Mouse (Mus musculus) G1E (cell line): ENCODE results near the gene Spg7. TPM values are rescaled to one million over a fixed set of nuclear protein-coding genes. Genes with fewer than 3 reads are reported as not detected.

Experiments used
- ATAC-seq: 2 replicates; pipeline ENCODE4 v1.8.0; 2016; ENCODE audit warnings: mild to moderate bottlenecking; ENCODE audit not compliant: insufficient number of reproducible peaks, poor library complexity, low FRiP score, severe bottlenecking; ENCODE audit errors: extremely low read depth
- DNase-seq: peaks from one replicate; pipeline ENCODE4 v3.0.0; 2012; ENCODE audit warnings: low spot score
- H3K27me3 ChIP-seq: 2 replicates; pipeline ENCODE4 v1.6.1; 2012; ENCODE audit warnings: mild to moderate bottlenecking, low read length, inconsistent platforms; ENCODE audit not compliant: insufficient read depth
- H3K36me3 ChIP-seq: replicated peaks from 2 replicates; pipeline ENCODE3; 2012; ENCODE audit warnings: mild to moderate bottlenecking, inconsistent platforms
- H3K4me1 ChIP-seq: 2 replicates; pipeline ENCODE4 v1.6.1; 2012; ENCODE audit warnings: low read depth, low read length, inconsistent platforms, mixed read lengths; ENCODE audit not compliant: insufficient read depth
- H3K4me3 ChIP-seq: 2 replicates; pipeline ENCODE4 v1.5.1; 2012; ENCODE audit warnings: low read depth, mild to moderate bottlenecking, inconsistent platforms, low read length, moderate library complexity, mixed read lengths
- H3K9me3 ChIP-seq: replicated peaks from 2 replicates; pipeline ENCODE4 v1.6.1; 2012; ENCODE audit warnings: inconsistent platforms
- CTCF ChIP-seq: IDR thresholded peaks from 2 replicates; pipeline ENCODE4 v1.5.1; 2012; ENCODE audit warnings: low read depth, low read length, inconsistent platforms, mixed read lengths
- GATA1 ChIP-seq: IDR thresholded peaks from 2 replicates; pipeline ENCODE4 v1.6.1; 2012; ENCODE audit warnings: borderline replicate concordance, low read length, inconsistent platforms, mixed read lengths
- GATA2 ChIP-seq: IDR thresholded peaks from 2 replicates; pipeline ENCODE4 v1.6.1; 2012; ENCODE audit warnings: low read depth, low read length, inconsistent platforms, borderline replicate concordance
- POLR2AphosphoS5 ChIP-seq: IDR thresholded peaks from 2 replicates; pipeline ENCODE4 v1.6.1; 2012; ENCODE audit warnings: low read depth, low read length, inconsistent platforms; ENCODE audit not compliant: insufficient replicate concordance
- TAL1 ChIP-seq: conservative IDR thresholded peaks from 2 replicates; pipeline ENCODE4 v1.6.1; 2012; ENCODE audit warnings: low read depth, low read length, inconsistent platforms, mixed read lengths
- polyA plus RNA-seq: library from polyadenylated mRNA; stranded (reverse); fragments of >175 nt; gene quantifications from 2 replicates; pipeline ENCODE4 v1.2.3, GENCODE M21; 2012
- total RNA-seq, 2 experiments: library from RNA; stranded (forward) in 1 of 2; stranded (reverse) in 1 of 2; fragments of 200-1000 nt in 1 of 2; fragments of >200 nt in 1 of 2; fragmentation: Nextera tagmentation in 1 of 2; gene quantifications; 2 replicates each; pipeline ENCODE4 v1.2.3; 2014 to 2017

Gene Spg7
- total and polyA plus RNA-seq, 3 experiments = 11.7 to 40.2 (median 20.9) TPM

GRCm38 (mm10) chr8:123134149-123134713 lies 71.5 kb downstream of the Spg7 start:
- Histone ChIP-seq H3K27me3 (peaks cover 11% of the 10 kb centered on the region), H3K36me3 (peaks cover 21% of the 10 kb centered on the region), H3K9me3 (peaks cover 3% of the 10 kb centered on the region), H3K4me3 (no peak overlapping the region), H3K4me1 (peaks cover 4% of the 10 kb centered on the region; the same call in 1 of the 2 replicates)
- DNase-seq (no peak), ATAC-seq (no peak)
- no peak for TF ChIP-seq CTCF
- TF ChIP-seq TAL1 = no peak
- no peak for TF ChIP-seq GATA2
- TF ChIP-seq GATA1 = no peak
- no peak for TF ChIP-seq POLR2AphosphoS5

- Histone ChIP-seq H3K4me1 (peaks cover 4% of the 10 kb centered on the region; the same call in 1 of the 2 replicates), H3K27me3 (peaks cover 17% of the 10 kb centered on the region), H3K9me3 (peaks cover 10% of the 10 kb centered on the region), H3K36me3 (peaks cover 10% of the 10 kb centered on the region), H3K4me3 (no peak overlapping the region)
- DNase-seq (no peak), ATAC-seq (no peak)
- TF ChIP-seq GATA2 = no peak
Observed at GRCm38 (mm10) chr8:123135406-123135805, 72.7 kb downstream of the Spg7 start.

- H3K9me3 ChIP-seq = peaks cover 10% of the 10 kb centered on the region
- no peak for DNase-seq
- TF ChIP-seq TAL1 (no peak), GATA1 (no peak), GATA2 (no peak), CTCF (no peak)
- peaks cover 10% of the 10 kb centered on the region for H3K36me3 ChIP-seq
- no peak for ATAC-seq
- H3K4me3 ChIP-seq = no peak overlapping the region
- peaks cover 17% of the 10 kb centered on the region for H3K27me3 ChIP-seq
- H3K4me1 ChIP-seq = peaks cover 4% of the 10 kb centered on the region; the same call in 1 of the 2 replicates
Observed at GRCm38 (mm10) chr8:123135806-123136205, 73.1 kb downstream of the Spg7 start.

- Histone ChIP-seq H3K4me3 (no peak overlapping the region), H3K36me3 (peaks cover 6% of the 10 kb centered on the region), H3K9me3 (peaks cover 10% of the 10 kb centered on the region), H3K4me1 (peaks cover 4% of the 10 kb centered on the region; the same call in 1 of the 2 replicates), H3K27me3 (peaks cover 17% of the 10 kb centered on the region)
- DNase-seq (no peak), ATAC-seq (no peak)
- TF ChIP-seq TAL1 (no peak), POLR2AphosphoS5 (no peak), GATA1 (no peak), CTCF (no peak), GATA2 (no peak)
Observed at GRCm38 (mm10) chr8:123136287-123136686, 73.5 kb downstream of the Spg7 start.

- Histone ChIP-seq H3K27me3 (peaks cover 20% of the 10 kb centered on the region), H3K9me3 (peaks cover 10% of the 10 kb centered on the region), H3K4me3 (no peak overlapping the region), H3K4me1 (peaks cover 4% of the 10 kb centered on the region; the same call in 1 of the 2 replicates), H3K36me3 (peaks cover 6% of the 10 kb centered on the region)
- DNase-seq (no peak), ATAC-seq (no peak)
- no peak for TF ChIP-seq POLR2AphosphoS5
- no peak for TF ChIP-seq GATA2
Observed at GRCm38 (mm10) chr8:123137645-123138077, 74.9 kb downstream of the Spg7 start.

- no peak for DNase-seq
- peaks cover 29% of the 10 kb centered on the region for H3K27me3 ChIP-seq
- peaks cover 2% of the 10 kb centered on the region for H3K36me3 ChIP-seq
- H3K4me3 ChIP-seq = no peak overlapping the region
- TF ChIP-seq GATA2 (no peak), CTCF (no peak), GATA1 (no peak), POLR2AphosphoS5 (no peak), TAL1 (no peak)
- no peak for ATAC-seq
- peaks cover 7% of the 10 kb centered on the region for H3K9me3 ChIP-seq
- peaks cover 4% of the 10 kb centered on the region; the same call in 1 of the 2 replicates for H3K4me1 ChIP-seq
Observed at GRCm38 (mm10) chr8:123138741-123139140, 76.0 kb downstream of the Spg7 start.

- no peak for ATAC-seq
- peaks cover 7% of the 10 kb centered on the region for H3K9me3 ChIP-seq
- H3K27me3 ChIP-seq = peaks cover 45% of the 10 kb centered on the region
Observed at GRCm38 (mm10) chr8:123141741-123142462, 79.2 kb downstream of the Spg7 start.

More at GRCm38 (mm10) chr8:123141741-123142462, 79.2 kb downstream of the Spg7 start:
- DNase-seq = no peak
- Histone ChIP-seq H3K4me1 (peaks cover 6% of the 10 kb centered on the region; the same call in 1 of the 2 replicates), H3K36me3 (no peaks in the 10 kb centered on the region), H3K4me3 (no peak overlapping the region)
- no peak for TF ChIP-seq GATA1
- TF ChIP-seq TAL1 = no peak
- TF ChIP-seq CTCF = no peak
- no peak for TF ChIP-seq GATA2
- no peak for TF ChIP-seq POLR2AphosphoS5
